7 mouse cellular contexts compared by ENCODE assay signal in genomic region chr11:52343162-52343561, GRCm38 (mm10). TPM values are rescaled to one million over a fixed set of nuclear protein-coding genes. Genes with fewer than 3 reads are reported as not detected.
DNase-seq lines count a peak whose midpoint lies in the region; ATAC-seq and TF ChIP-seq lines count a peak whose summit lies in the region.

No protein-coding gene starts in this region.

- ATAC-seq in granulocyte monocyte progenitor cell, adult 5-6 weeks (replicated peaks; ENCODE audit: poor library complexity, severe bottlenecking), result peak; percentile 41; the same call in 1 of the 2 replicates
- peak; percentile 43 for ATAC-seq in megakaryocyte progenitor cell, adult 5-6 weeks (replicated peaks; ENCODE audit: poor library complexity)

- H3K4me1 ChIP-seq in E14TG2a.4 (replicated peaks; ENCODE audit: low read depth, low read length), result peaks cover 88% of the 10 kb centered on the region

- H3K9me3 ChIP-seq in E14TG2a.4 (ENCODE audit: low read length), result no peaks in the 10 kb centered on the region

- H3K27me3 ChIP-seq in E14TG2a.4 (ENCODE audit: insufficient read depth, low read length), result no peaks in the 10 kb centered on the region

- H3K36me3 ChIP-seq in E14TG2a.4 (ENCODE audit: insufficient read depth, low read length), result no peaks in the 10 kb centered on the region

- H3K4me3 ChIP-seq in E14TG2a.4 (replicated peaks; ENCODE audit: low read length), result no peak overlapping the region

- peak; percentile 86 for TF ChIP-seq CTCF in E14TG2a.4 (conservative IDR thresholded peaks at IDR 0.05; ENCODE audit: low read length)

- DNase-seq in T-cell, adult 2 months (ENCODE audit: low spot score), result peak; percentile 82
- DNase-seq in cerebellum, postnatal 14 days, result peak; percentile 91 to 94
- peak; percentile 56 for DNase-seq in layer of hippocampus, adult 9-11 months
- peak; percentile 75 to 88 for DNase-seq in spleen, postnatal 10 days (ENCODE audit: low spot score in 2 of 2)

RNA-seq across cellular contexts. Expression of gene Vdac1, which starts 17.5 kb away (rescaled TPM):
- total RNA-seq in granulocyte monocyte progenitor cell, adult 5-6 weeks (2014; fragmentation: Nextera tagmentation), result 126 and 132 TPM in 2 replicates
- 205 and 244 TPM in 2 replicates for total RNA-seq in granulocyte monocyte progenitor cell, adult 5-6 weeks (2017)
- total RNA-seq in megakaryocyte progenitor cell, adult 5-6 weeks (2015), result 128 and 138 TPM in 2 replicates
- total RNA-seq in megakaryocyte progenitor cell, adult 5-6 weeks (2017), result 223 and 244 TPM in 2 replicates

RNA-seq across cellular contexts. Expression of gene 9530068E07Rik, which starts 53.1 kb away (rescaled TPM):
- total RNA-seq in granulocyte monocyte progenitor cell, adult 5-6 weeks (2014; fragmentation: Nextera tagmentation), result 90.0 and 106 TPM in 2 replicates
- total RNA-seq in granulocyte monocyte progenitor cell, adult 5-6 weeks (2017), result 82.7 and 86.4 TPM in 2 replicates
- 132 and 143 TPM in 2 replicates for total RNA-seq in megakaryocyte progenitor cell, adult 5-6 weeks (2015)
- 79.5 and 86.6 TPM in 2 replicates for total RNA-seq in megakaryocyte progenitor cell, adult 5-6 weeks (2017)
